Mouse (Mus musculus) limb, embryonic 14.5 days (tissue): Measurements from ENCODE around the gene Ffar1. TPM values are rescaled to one million over a fixed set of nuclear protein-coding genes. Genes with fewer than 3 reads are reported as not detected.

Experiments used
- ATAC-seq: fragments of 200-750 bp; cut with Nextera tagmentation; 2 replicates; pipeline ENCODE4 v1.8.0; 2017; ENCODE audit warnings: low read depth, moderate number of reproducible peaks, moderate TSS enrichment; ENCODE audit not compliant: low FRiP score
- DNase-seq: peaks from one replicate; pipeline ENCODE4 v3.0.0-alpha.2; 2015; ENCODE audit warnings: low spot score
- H3K27ac ChIP-seq: fragments of 300-500 bp; sonication (generic); replicated peaks from 2 replicates; pipeline ENCODE4 v1.5.1; 2014; ENCODE audit warnings: low read depth, mild to moderate bottlenecking, low read length, moderate library complexity, mixed read lengths
- H3K27me3 ChIP-seq: fragments of 300-500 bp; sonication (generic); 2 replicates; pipeline ENCODE4 v1.6.1; 2014; ENCODE audit warnings: low read length, mixed read lengths; ENCODE audit not compliant: control insufficient read depth, insufficient read depth
- H3K36me3 ChIP-seq: fragments of 300-500 bp; sonication (generic); 2 replicates; pipeline ENCODE4 v1.6.1; 2014; ENCODE audit warnings: mild to moderate bottlenecking, low read length, moderate library complexity, mixed read lengths; ENCODE audit not compliant: control insufficient read depth, insufficient read depth
- H3K4me1 ChIP-seq: fragments of 300-500 bp; sonication (generic); 2 replicates; pipeline ENCODE4 v1.6.1; 2014; ENCODE audit warnings: antibody characterized with exemption, low read length, mixed read lengths; ENCODE audit not compliant: control insufficient read depth, insufficient read depth
- H3K4me2 ChIP-seq: fragments of 300-500 bp; sonication (generic); replicated peaks from 2 replicates; pipeline ENCODE4 v1.6.1; 2014; ENCODE audit warnings: low read depth, mild to moderate bottlenecking, low read length, moderate library complexity; ENCODE audit not compliant: severe bottlenecking
- H3K4me3 ChIP-seq: fragments of 300-500 bp; sonication (generic); replicated peaks from 2 replicates; pipeline ENCODE4 v1.5.1; 2014; ENCODE audit warnings: low read length
- H3K9ac ChIP-seq: fragments of 300-500 bp; sonication (generic); 2 replicates; pipeline ENCODE4 v1.6.1; 2014; ENCODE audit warnings: mild to moderate bottlenecking, low read depth, low read length, moderate library complexity; ENCODE audit not compliant: severe bottlenecking
- H3K9me3 ChIP-seq: fragments of 300-500 bp; sonication (generic); 2 replicates; pipeline ENCODE4 v1.6.1; 2016; ENCODE audit warnings: low read length; ENCODE audit not compliant: control insufficient read depth
- POLR2A ChIP-seq: fragments of 200-500 bp; IDR thresholded peaks from 2 replicates; pipeline ENCODE4 v1.8.0; 2012; ENCODE audit warnings: inconsistent platforms, mild to moderate bottlenecking, moderate library complexity, borderline replicate concordance; ENCODE audit not compliant: insufficient read depth, insufficient read length; ENCODE audit errors: extremely low read depth
- WGBS: fragments of 180-500 bp; shearing (Covaris S2); extraction: QIAGEN DNeasy Blood & Tissue Kit; methylation state at CpG from one replicate; pipeline ENCODE4 v1.1.7; 2014; 5-methylcytosine and 5-hydroxymethylcytosine counted together
- polyA plus RNA-seq, 2 experiments: library from polyadenylated mRNA; depleted of rRNA in 1 of 2; stranded (reverse) in 1 of 2; unstranded in 1 of 2; fragments of >200 nt; fragmentation: Nextera tagmentation in 1 of 2; extraction: Ambion mirVana in 1 of 2; gene quantifications; 2 replicates each; pipeline versions ENCODE4 v1.2.1 to v1.2.3; 2012 to 2014

Gene Ffar1
- polyA plus RNA-seq, 2 experiments = 0.01 TPM; not detected in 1

- H3K4me2 ChIP-seq = no peak overlapping the region
- no peak for TF ChIP-seq POLR2A
- no peak overlapping the region for H3K27ac ChIP-seq
- H3K9ac ChIP-seq = no peak overlapping the region
- ATAC-seq (no peak), DNase-seq (no peak)
- H3K9me3 ChIP-seq = no peaks in the 10 kb centered on the region
- H3K27me3 ChIP-seq = no peaks in the 10 kb centered on the region
- 66% methylated on average over 5 of the region's 5 CpGs for WGBS
- no peaks in the 10 kb centered on the region for H3K4me1 ChIP-seq
- no peaks in the 10 kb centered on the region for H3K36me3 ChIP-seq
- no peak overlapping the region for H3K4me3 ChIP-seq
These were observed 39.8 kb downstream of the Ffar1 start for GRCm38 (mm10) chr7:30821532-30821931.

DNA sequence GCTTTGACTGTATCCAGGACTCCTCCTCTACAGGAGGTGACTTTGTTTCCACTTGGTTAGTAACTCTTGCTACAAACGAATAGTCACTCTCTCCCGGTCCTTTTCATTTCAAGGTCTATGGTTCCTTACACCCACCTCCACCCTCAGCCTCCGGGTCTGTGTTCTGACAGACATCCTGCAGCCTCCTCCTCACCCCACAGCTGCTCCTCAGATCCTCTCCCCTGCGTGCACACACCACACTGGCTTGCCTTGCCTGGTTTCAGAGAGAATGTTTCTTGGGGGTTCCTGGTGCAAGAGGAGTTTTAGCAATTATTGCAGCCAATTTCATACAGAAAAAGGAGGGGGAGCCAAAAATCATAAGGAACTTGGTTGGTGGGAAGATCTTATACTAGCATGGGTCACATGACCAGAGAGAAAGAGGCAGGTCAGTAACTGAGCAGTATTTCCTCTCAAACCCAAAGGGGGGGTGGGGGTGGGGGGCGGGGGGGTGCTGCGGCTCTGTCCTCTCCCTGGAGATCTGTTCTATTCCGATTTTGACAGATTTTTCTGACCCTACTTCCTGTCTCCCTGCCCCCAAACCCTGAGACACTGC, 40.4 kb downstream of the Ffar1 start:
- Histone ChIP-seq H3K9me3 (no peaks in the 10 kb centered on the region), H3K36me3 (no peaks in the 10 kb centered on the region), H3K4me2 (no peak overlapping the region), H3K4me3 (no peak overlapping the region), H3K27me3 (no peaks in the 10 kb centered on the region), H3K4me1 (no peaks in the 10 kb centered on the region), H3K9ac (no peak overlapping the region), H3K27ac (no peak overlapping the region)
- ATAC-seq = no peak
- no peak for DNase-seq
- WGBS = 55% methylated on average over 7 of the region's 7 CpGs
- TF ChIP-seq POLR2A = no peak

DNA sequence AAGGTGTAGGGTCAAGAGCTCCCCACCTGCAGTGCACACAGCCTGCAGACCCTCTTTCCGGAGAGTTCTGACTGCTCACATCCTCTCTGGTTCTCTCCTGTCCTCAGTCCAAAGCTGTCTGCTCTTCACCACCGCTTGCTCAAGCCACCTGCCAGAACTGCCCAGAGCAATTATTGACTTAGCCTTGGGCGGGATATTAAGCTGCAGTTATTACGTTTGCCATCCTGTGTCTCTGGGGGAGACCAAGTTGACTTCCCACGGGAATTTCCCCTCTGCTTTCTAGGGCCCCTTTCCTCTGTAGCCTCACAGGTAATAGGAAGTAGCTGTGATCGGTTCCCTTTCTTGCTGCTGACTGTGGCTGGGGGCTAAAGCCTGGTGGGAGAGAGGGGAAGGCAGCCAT, 41.2 kb downstream of the Ffar1 start:
- TF ChIP-seq POLR2A = no peak
- Histone ChIP-seq H3K4me2 (no peak overlapping the region), H3K27ac (no peak overlapping the region), H3K9ac (no peak overlapping the region), H3K4me1 (no peaks in the 10 kb centered on the region), H3K9me3 (no peaks in the 10 kb centered on the region), H3K4me3 (no peak overlapping the region), H3K36me3 (no peaks in the 10 kb centered on the region), H3K27me3 (no peaks in the 10 kb centered on the region)
- 58% methylated on average over 5 of the region's 6 CpGs for WGBS
- ATAC-seq = no peak
- no peak for DNase-seq

GRCm38 (mm10) chr7:30812291-30812807, 49.0 kb downstream of the Ffar1 start:
- Histone ChIP-seq H3K4me3 (no peak overlapping the region), H3K9me3 (no peaks in the 10 kb centered on the region), H3K27me3 (no peaks in the 10 kb centered on the region), H3K4me2 (no peak overlapping the region), H3K36me3 (no peaks in the 10 kb centered on the region), H3K4me1 (no peaks in the 10 kb centered on the region), H3K27ac (no peak overlapping the region), H3K9ac (no peak overlapping the region)
- DNase-seq (no peak), ATAC-seq (no peak)
- no peak for TF ChIP-seq POLR2A
- 63% methylated on average over 6 of the region's 6 CpGs for WGBS

GRCm38 (mm10) chr7:30811757-30812290, 49.5 kb downstream of the Ffar1 start:
- Histone ChIP-seq H3K27me3 (no peaks in the 10 kb centered on the region), H3K36me3 (no peaks in the 10 kb centered on the region), H3K27ac (no peak overlapping the region), H3K4me2 (no peak overlapping the region), H3K4me3 (no peak overlapping the region), H3K9me3 (no peaks in the 10 kb centered on the region), H3K9ac (no peak overlapping the region), H3K4me1 (no peaks in the 10 kb centered on the region)
- no peak for ATAC-seq
- TF ChIP-seq POLR2A = no peak
- WGBS = 45% methylated on average over 9 of the region's 9 CpGs
- DNase-seq = no peak

DNA sequence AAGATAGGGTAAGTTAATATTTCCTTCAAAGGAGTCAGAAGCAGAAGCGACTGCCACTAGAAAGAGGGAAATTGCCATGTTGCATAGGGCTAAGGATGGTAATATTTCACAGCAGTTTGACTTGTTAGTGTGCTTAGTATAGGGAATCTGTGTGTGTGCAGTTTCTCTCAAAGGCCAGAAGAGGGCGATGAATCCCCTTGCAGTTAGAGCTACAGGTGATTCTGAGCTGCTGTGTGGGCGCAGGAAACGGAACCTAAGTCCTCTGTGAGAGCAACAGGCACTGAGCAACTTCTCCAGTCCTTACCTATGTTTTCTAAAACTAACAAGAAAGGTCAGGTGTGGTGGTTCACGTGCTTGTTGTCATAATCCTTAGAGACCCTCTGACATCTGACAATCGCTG, 51.0 kb downstream of the Ffar1 start:
- H3K9ac ChIP-seq = no peak overlapping the region
- no peaks in the 10 kb centered on the region for H3K36me3 ChIP-seq
- 55% methylated on average over 6 of the region's 6 CpGs for WGBS
- no peaks in the 10 kb centered on the region for H3K9me3 ChIP-seq
- TF ChIP-seq POLR2A = no peak
- no peaks in the 10 kb centered on the region for H3K4me1 ChIP-seq
- H3K27me3 ChIP-seq = no peaks in the 10 kb centered on the region
- DNase-seq = no peak
- no peak overlapping the region for H3K4me2 ChIP-seq
- no peak overlapping the region for H3K27ac ChIP-seq
- no peak overlapping the region for H3K4me3 ChIP-seq
- no peak for ATAC-seq

Other genes starting within 250 kb of the Ffar1 start
- gene Upk1a, start 248.7 kb downstream of the Ffar1 start, polyA plus RNA-seq (2012; rRNA removed) = 4.7 and 5.7 TPM in 2 replicates
- 1.2 and 1.7 TPM in 2 replicates for gene Upk1a, start 248.7 kb downstream of the Ffar1 start, polyA plus RNA-seq (2014; fragmentation: Nextera tagmentation; extraction: Ambion mirVana)
- gene Cox6b1, start 235.4 kb downstream of the Ffar1 start, polyA plus RNA-seq (2012; rRNA removed) = 607 and 677 TPM in 2 replicates
- gene Cox6b1, start 235.4 kb downstream of the Ffar1 start, polyA plus RNA-seq (2014; fragmentation: Nextera tagmentation; extraction: Ambion mirVana) = 799 and 875 TPM in 2 replicates
- 0.17 TPM in 1 of 2 replicates, not detected in the other for gene Etv2, start 225.7 kb downstream of the Ffar1 start, polyA plus RNA-seq (2012; rRNA removed)
- 0.19 TPM in 1 of 2 replicates, not detected in the other for gene Etv2, start 225.7 kb downstream of the Ffar1 start, polyA plus RNA-seq (2014; fragmentation: Nextera tagmentation; extraction: Ambion mirVana)
- 68.1 and 87.7 TPM in 2 replicates for gene Rbm42, start 211.2 kb downstream of the Ffar1 start, polyA plus RNA-seq (2012; rRNA removed)
- gene Rbm42, start 211.2 kb downstream of the Ffar1 start, polyA plus RNA-seq (2014; fragmentation: Nextera tagmentation; extraction: Ambion mirVana) = 107 and 113 TPM in 2 replicates
- gene Haus5, start 196.6 kb downstream of the Ffar1 start, polyA plus RNA-seq (2012; rRNA removed) = 38.8 and 45.0 TPM in 2 replicates
- gene Haus5, start 196.6 kb downstream of the Ffar1 start, polyA plus RNA-seq (2014; fragmentation: Nextera tagmentation; extraction: Ambion mirVana) = 35.0 and 35.6 TPM in 2 replicates
- gene Pmis2, start 190.0 kb downstream of the Ffar1 start, polyA plus RNA-seq (2012; rRNA removed) = not detected in 2 replicates
- gene Pmis2, start 190.0 kb downstream of the Ffar1 start, polyA plus RNA-seq (2014; fragmentation: Nextera tagmentation; extraction: Ambion mirVana) = not detected in 2 replicates
- 0.44 TPM in 1 of 2 replicates, not detected in the other for gene 2200002J24Rik, start 162.6 kb downstream of the Ffar1 start, polyA plus RNA-seq (2012; rRNA removed)
- 0.51 TPM in 1 of 2 replicates, not detected in the other for gene 2200002J24Rik, start 162.6 kb downstream of the Ffar1 start, polyA plus RNA-seq (2014; fragmentation: Nextera tagmentation; extraction: Ambion mirVana)
- 0.89 and 1.0 TPM in 2 replicates for gene Atp4a, start 149.4 kb downstream of the Ffar1 start, polyA plus RNA-seq (2012; rRNA removed)
- 0.30 and 0.48 TPM in 2 replicates for gene Atp4a, start 149.4 kb downstream of the Ffar1 start, polyA plus RNA-seq (2014; fragmentation: Nextera tagmentation; extraction: Ambion mirVana)
- 178 and 233 TPM in 2 replicates for gene Tmem147, start 132.0 kb downstream of the Ffar1 start, polyA plus RNA-seq (2012; rRNA removed)
- gene Tmem147, start 132.0 kb downstream of the Ffar1 start, polyA plus RNA-seq (2014; fragmentation: Nextera tagmentation; extraction: Ambion mirVana) = 221 and 231 TPM in 2 replicates
- gene Gapdhs, start 117.9 kb downstream of the Ffar1 start, polyA plus RNA-seq (2012; rRNA removed) = not detected in 2 replicates
- gene Gapdhs, start 117.9 kb downstream of the Ffar1 start, polyA plus RNA-seq (2014; fragmentation: Nextera tagmentation; extraction: Ambion mirVana) = 0.75 TPM in 1 of 2 replicates, not detected in the other
- 15.1 and 28.4 TPM in 2 replicates for gene Sbsn, start 110.1 kb downstream of the Ffar1 start, polyA plus RNA-seq (2012; rRNA removed)
- gene Sbsn, start 110.1 kb downstream of the Ffar1 start, polyA plus RNA-seq (2014; fragmentation: Nextera tagmentation; extraction: Ambion mirVana) = 21.3 and 38.7 TPM in 2 replicates
- gene Dmkn, start 97.8 kb downstream of the Ffar1 start, polyA plus RNA-seq (2012; rRNA removed) = 124 and 151 TPM in 2 replicates
- 168 and 289 TPM in 2 replicates for gene Dmkn, start 97.8 kb downstream of the Ffar1 start, polyA plus RNA-seq (2014; fragmentation: Nextera tagmentation; extraction: Ambion mirVana)
- gene Krtdap, start 73.7 kb downstream of the Ffar1 start, polyA plus RNA-seq (2012; rRNA removed) = 290 and 318 TPM in 2 replicates
- gene Krtdap, start 73.7 kb downstream of the Ffar1 start, polyA plus RNA-seq (2014; fragmentation: Nextera tagmentation; extraction: Ambion mirVana) = 833 and 1,442 TPM in 2 replicates
- gene Ffar2, start 37.8 kb downstream of the Ffar1 start, polyA plus RNA-seq (2012; rRNA removed) = 0.12 and 0.18 TPM in 2 replicates
- 0.44 TPM in 1 of 2 replicates, not detected in the other for gene Ffar2, start 37.8 kb downstream of the Ffar1 start, polyA plus RNA-seq (2014; fragmentation: Nextera tagmentation; extraction: Ambion mirVana)
- gene Ffar3, start 5.4 kb downstream of the Ffar1 start, polyA plus RNA-seq (2012; rRNA removed) = not detected in 2 replicates
- not detected in 2 replicates for gene Ffar3, start 5.4 kb downstream of the Ffar1 start, polyA plus RNA-seq (2014; fragmentation: Nextera tagmentation; extraction: Ambion mirVana)
- 0.09 and 0.11 TPM in 2 replicates for gene Cd22, start 18.8 kb upstream of the Ffar1 start, polyA plus RNA-seq (2012; rRNA removed)
- 0.10 TPM in 1 of 2 replicates, not detected in the other for gene Cd22, start 18.8 kb upstream of the Ffar1 start, polyA plus RNA-seq (2014; fragmentation: Nextera tagmentation; extraction: Ambion mirVana)
- gene Mag, start 53.3 kb upstream of the Ffar1 start, polyA plus RNA-seq (2012; rRNA removed) = 1.2 and 2.4 TPM in 2 replicates
- 0.35 and 1.2 TPM in 2 replicates for gene Mag, start 53.3 kb upstream of the Ffar1 start, polyA plus RNA-seq (2014; fragmentation: Nextera tagmentation; extraction: Ambion mirVana)
- gene Hamp2, start 63.1 kb upstream of the Ffar1 start, polyA plus RNA-seq (2012; rRNA removed) = 0.55 TPM in 1 of 2 replicates, not detected in the other
- not detected in 2 replicates for gene Hamp2, start 63.1 kb upstream of the Ffar1 start, polyA plus RNA-seq (2014; fragmentation: Nextera tagmentation; extraction: Ambion mirVana)
- 0.23 TPM in 1 of 2 replicates, not detected in the other for gene Hamp, start 82.5 kb upstream of the Ffar1 start, polyA plus RNA-seq (2012; rRNA removed)
- gene Hamp, start 82.5 kb upstream of the Ffar1 start, polyA plus RNA-seq (2014; fragmentation: Nextera tagmentation; extraction: Ambion mirVana) = not detected in 2 replicates
- 150 and 169 TPM in 2 replicates for gene Usf2, start 95.2 kb upstream of the Ffar1 start, polyA plus RNA-seq (2012; rRNA removed)
- gene Usf2, start 95.2 kb upstream of the Ffar1 start, polyA plus RNA-seq (2014; fragmentation: Nextera tagmentation; extraction: Ambion mirVana) = 24.0 and 24.5 TPM in 2 replicates
- gene Lsr, start 111.9 kb upstream of the Ffar1 start, polyA plus RNA-seq (2012; rRNA removed) = 24.3 and 32.3 TPM in 2 replicates
- gene Lsr, start 111.9 kb upstream of the Ffar1 start, polyA plus RNA-seq (2014; fragmentation: Nextera tagmentation; extraction: Ambion mirVana) = 29.4 and 29.9 TPM in 2 replicates
- 1.4 TPM in 2 replicates for gene Fam187b, start 112.2 kb upstream of the Ffar1 start, polyA plus RNA-seq (2012; rRNA removed)
- gene Fam187b, start 112.2 kb upstream of the Ffar1 start, polyA plus RNA-seq (2014; fragmentation: Nextera tagmentation; extraction: Ambion mirVana) = 1.1 and 1.4 TPM in 2 replicates
- gene Fxyd5, start 180.9 kb upstream of the Ffar1 start, polyA plus RNA-seq (2012; rRNA removed) = 17.4 and 20.5 TPM in 2 replicates
- gene Fxyd5, start 180.9 kb upstream of the Ffar1 start, polyA plus RNA-seq (2014; fragmentation: Nextera tagmentation; extraction: Ambion mirVana) = 28.8 and 31.3 TPM in 2 replicates
- 14.9 and 19.3 TPM in 2 replicates for gene Fxyd7, start 189.9 kb upstream of the Ffar1 start, polyA plus RNA-seq (2012; rRNA removed)
- gene Fxyd7, start 189.9 kb upstream of the Ffar1 start, polyA plus RNA-seq (2014; fragmentation: Nextera tagmentation; extraction: Ambion mirVana) = 15.3 and 16.2 TPM in 2 replicates
- 92.6 and 103 TPM in 2 replicates for gene Fxyd1, start 195.6 kb upstream of the Ffar1 start, polyA plus RNA-seq (2012; rRNA removed)
- gene Fxyd1, start 195.6 kb upstream of the Ffar1 start, polyA plus RNA-seq (2014; fragmentation: Nextera tagmentation; extraction: Ambion mirVana) = 95.6 and 101 TPM in 2 replicates
- gene Lgi4, start 197.8 kb upstream of the Ffar1 start, polyA plus RNA-seq (2012; rRNA removed) = 2.0 and 2.8 TPM in 2 replicates
- 0.39 and 1.1 TPM in 2 replicates for gene Lgi4, start 197.8 kb upstream of the Ffar1 start, polyA plus RNA-seq (2014; fragmentation: Nextera tagmentation; extraction: Ambion mirVana)
- gene Fxyd3, start 215.1 kb upstream of the Ffar1 start, polyA plus RNA-seq (2012; rRNA removed) = 39.8 and 45.9 TPM in 2 replicates
- 68.9 and 79.5 TPM in 2 replicates for gene Fxyd3, start 215.1 kb upstream of the Ffar1 start, polyA plus RNA-seq (2014; fragmentation: Nextera tagmentation; extraction: Ambion mirVana)